Mouse (Mus musculus) adrenal gland, adult 18-20 months (tissue): ENCODE results near the gene Bbs12. TPM values are rescaled to one million over a fixed set of nuclear protein-coding genes. Genes with fewer than 3 reads are reported as not detected.

Experiments used
- total RNA-seq, 2 experiments: library from RNA; stranded (reverse); gene quantifications; 1 replicate in 1 of 2; 2 replicates in 1 of 2; pipeline ENCODE4 v1.2.3; 2021

Bbs12 gene
- total RNA-seq, 2 experiments from 2014 or later: 4.5 to 4.6 TPM

Other genes with a start within 250 kb of the Bbs12 start
- gene Adad1, start 249.0 kb upstream of the Bbs12 start, total RNA-seq: not detected
- not detected for gene Il2, start 186.6 kb upstream of the Bbs12 start, total RNA-seq
- gene Il21, start 79.9 kb upstream of the Bbs12 start, total RNA-seq: not detected
- gene Cetn4, start 154 bp downstream of the Bbs12 start, total RNA-seq: 1 to 10 TPM; 3.5 to 6.7 TPM
- gene Fgf2, start 35.8 kb downstream of the Bbs12 start, total RNA-seq: 1 to 10 TPM; 2.8 to 8.0 TPM
- 10 to 100 TPM; 43.6 to 51.2 TPM for gene Spata5, start 107.3 kb downstream of the Bbs12 start, total RNA-seq
- 10 to 100 TPM; 15.9 to 18.8 TPM for gene Nudt6, start 107.7 kb downstream of the Bbs12 start, total RNA-seq